Mouse (Mus musculus) heart, embryonic 14.5 days (tissue): ENCODE results near the gene Inpp5d. TPM values are rescaled to one million over a fixed set of nuclear protein-coding genes. Genes with fewer than 3 reads are reported as not detected.

Experiments
- ATAC-seq: fragments of 200-750 bp; cut with Nextera tagmentation; 2 replicates; pipeline ENCODE4 v1.8.0; 2017; ENCODE audit warnings: low read depth, moderate TSS enrichment; ENCODE audit not compliant: insufficient number of reproducible peaks, insufficient read depth, low FRiP score
- H3K27ac ChIP-seq, 2 experiments: fragments of 200-500 bp in 1 of 2; fragments of 300-500 bp in 1 of 2; sonication (generic) in 1 of 2; replicated peaks in 1 of 2; 2 replicates each; pipeline ENCODE4 v1.5.1; 2012 to 2014; ENCODE audit warnings: low read depth in 2 of 2, low read length in 2 of 2, control low read depth in 1 of 2, mild to moderate bottlenecking in 1 of 2, mixed read lengths in 1 of 2; ENCODE audit not compliant: control insufficient read depth in 1 of 2, insufficient read depth in 1 of 2
- H3K27me3 ChIP-seq: fragments of 300-500 bp; sonication (generic); 2 replicates; pipeline ENCODE4 v1.6.1; 2014; ENCODE audit warnings: mild to moderate bottlenecking, low read length, control low read depth; ENCODE audit not compliant: control insufficient read depth, insufficient read depth
- H3K36me3 ChIP-seq: fragments of 300-500 bp; sonication (generic); 2 replicates; pipeline ENCODE4 v1.6.1; 2014; ENCODE audit warnings: mild to moderate bottlenecking, control low read depth, low read length, mixed read lengths; ENCODE audit not compliant: control insufficient read depth, insufficient read depth
- H3K4me1 ChIP-seq, 2 experiments: fragments of 200-500 bp in 1 of 2; fragments of 300-500 bp in 1 of 2; sonication (generic) in 1 of 2; 2 replicates each; pipeline ENCODE4 v1.6.1; 2012 to 2014; ENCODE audit warnings: low read length in 2 of 2, control low read depth in 1 of 2, mixed read lengths in 1 of 2; ENCODE audit not compliant: control insufficient read depth in 2 of 2, insufficient read depth in 2 of 2
- H3K4me2 ChIP-seq: fragments of 300-500 bp; sonication (generic); 2 replicates; pipeline ENCODE4 v1.6.1; 2014; ENCODE audit warnings: mild to moderate bottlenecking, low read length
- H3K4me3 ChIP-seq, 2 experiments: fragments of 200-500 bp in 1 of 2; fragments of 300-500 bp in 1 of 2; sonication (generic) in 1 of 2; 2 replicates each; pipeline ENCODE4 v1.5.1; 2012 to 2014; ENCODE audit warnings: low read length in 2 of 2, mild to moderate bottlenecking in 2 of 2, control low read depth in 1 of 2, low read depth in 1 of 2, moderate library complexity in 1 of 2; ENCODE audit not compliant: control insufficient read depth in 1 of 2, insufficient read depth in 1 of 2
- H3K9ac ChIP-seq: fragments of 300-500 bp; sonication (generic); 2 replicates; pipeline ENCODE4 v1.6.1; 2014; ENCODE audit warnings: mild to moderate bottlenecking, low read length
- H3K9me3 ChIP-seq: fragments of 300-500 bp; sonication (generic); 2 replicates; pipeline ENCODE4 v1.6.1; 2016; ENCODE audit warnings: low read length, control low read depth; ENCODE audit not compliant: control insufficient read depth
- WGBS: fragments of 180-500 bp; shearing (Covaris S2); extraction: QIAGEN DNeasy Blood & Tissue Kit; methylation state at CpG from one replicate; pipeline ENCODE4 v1.1.7; 2014; 5-methylcytosine and 5-hydroxymethylcytosine counted together
- polyA plus RNA-seq: library from polyadenylated mRNA; unstranded; fragments of >200 nt; fragmentation: Nextera tagmentation; extraction: Ambion mirVana; gene quantifications from 2 replicates; pipeline ENCODE4 v1.2.1, GENCODE M21; 2014

The Inpp5d gene
- polyA plus RNA-seq, 1 experiment from 2014 or later = 7.9 TPM

DNA sequence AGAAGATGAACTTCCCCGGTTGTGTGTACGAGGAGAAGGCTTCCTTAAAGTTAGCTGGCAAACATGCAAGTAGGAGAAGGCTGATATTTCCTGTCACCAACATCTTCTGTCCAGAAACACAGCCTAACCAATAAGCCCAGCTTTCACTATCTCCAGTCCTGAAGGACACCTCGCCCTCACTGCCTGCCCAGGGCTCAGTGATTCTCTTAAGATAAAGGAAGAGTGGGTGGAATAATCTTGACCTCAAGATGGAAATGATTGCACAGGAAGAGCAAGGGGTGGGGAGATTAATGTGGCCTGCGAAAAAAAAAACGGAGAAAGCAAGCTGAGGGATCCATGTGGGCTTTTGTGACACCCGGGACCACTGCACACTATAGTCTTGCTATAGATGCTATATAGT is 25.6 kb downstream of the Inpp5d start:
- H3K36me3 ChIP-seq = 0 out of 2 replicates have a peak, but pooled peaks cover 3% of the 10 kb centered on the region
- no peaks in the 10 kb centered on the region for H3K27me3 ChIP-seq
- 56% methylated on average over 6 of the region's 6 CpGs for WGBS

GRCm38 (mm10) chr1:87647820-87648219 is 27.7 kb downstream of the Inpp5d start:
- no peak overlapping the region for H3K27ac ChIP-seq
- 0 out of 2 replicates have a peak, but pooled peaks cover 3% of the 10 kb centered on the region for H3K36me3 ChIP-seq
- no peak overlapping the region for H3K9ac ChIP-seq
- 67% methylated on average over 1 of the region's 1 CpGs for WGBS
- H3K4me3 ChIP-seq = no peak overlapping the region
- H3K9me3 ChIP-seq = no peaks in the 10 kb centered on the region
- no peak for ATAC-seq
- peaks cover 3 to 5% of the 10 kb centered on the region in 2 experiments; a peak in 1 of 4 replicates for H3K4me1 ChIP-seq
- no peaks in the 10 kb centered on the region for H3K27me3 ChIP-seq
- H3K4me2 ChIP-seq = no peak overlapping the region

More for the DNA sequence above, 25.6 kb downstream of the Inpp5d start:
- no peak for ATAC-seq
- H3K4me3 ChIP-seq = no peak overlapping the region
- H3K9me3 ChIP-seq = no peaks in the 10 kb centered on the region
- no peak overlapping the region for H3K27ac ChIP-seq
- no peak overlapping the region for H3K9ac ChIP-seq
- no peaks in the 10 kb centered on the region for H3K4me1 ChIP-seq
- H3K4me2 ChIP-seq = no peak overlapping the region

GRCm38 (mm10) chr1:87648657-87649056 is 28.5 kb downstream of the Inpp5d start:
- no peak for ATAC-seq
- H3K36me3 ChIP-seq = no peaks in the 10 kb centered on the region
- WGBS = 54% methylated on average over 7 of the region's 7 CpGs

DNA sequence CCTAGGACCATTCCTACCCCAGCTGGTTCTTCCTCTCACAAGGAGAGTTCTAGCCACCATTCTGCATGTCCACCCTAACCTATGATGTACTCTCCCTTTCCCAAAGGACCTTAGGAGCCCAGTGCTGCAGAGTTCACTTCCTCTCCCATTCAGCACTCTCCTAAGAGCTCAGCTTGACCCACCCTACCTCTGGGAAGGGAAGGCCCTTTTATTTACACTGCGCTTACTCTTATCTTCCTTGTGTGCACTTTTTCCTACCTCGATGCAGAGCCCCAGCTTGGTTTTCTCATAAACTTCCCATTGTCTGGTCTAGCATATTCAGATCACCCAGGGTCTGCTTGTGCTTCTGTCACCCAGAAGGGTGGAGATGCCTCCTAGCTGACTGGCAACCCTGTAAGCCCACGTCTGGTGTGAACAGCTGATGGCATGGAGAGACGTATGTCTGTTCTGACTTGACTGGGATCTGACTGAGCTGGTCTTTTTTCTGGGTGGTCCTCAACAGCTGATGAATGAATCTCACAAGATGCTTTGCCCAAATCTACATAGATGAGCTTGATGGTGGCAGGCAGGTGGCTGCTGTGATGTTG is 29.2 kb downstream of the Inpp5d start:
- Histone ChIP-seq H3K27me3 (no peaks in the 10 kb centered on the region), H3K9me3 (no peaks in the 10 kb centered on the region), H3K27ac (no peak overlapping the region), H3K4me2 (no peak overlapping the region), H3K4me1 (peaks cover 3 to 5% of the 10 kb centered on the region in 2 experiments; a peak in 1 of 4 replicates), H3K36me3 (no peaks in the 10 kb centered on the region), H3K4me3 (no peak overlapping the region), H3K9ac (no peak overlapping the region)
- ATAC-seq = no peak
- 52% methylated on average over 4 of the region's 4 CpGs for WGBS

More at GRCm38 (mm10) chr1:87648657-87649056, 28.5 kb downstream of the Inpp5d start:
- H3K9ac ChIP-seq = no peak overlapping the region
- H3K27me3 ChIP-seq = no peaks in the 10 kb centered on the region
- H3K4me3 ChIP-seq = no peak overlapping the region
- H3K27ac ChIP-seq = no peak overlapping the region
- no peak overlapping the region for H3K4me2 ChIP-seq
- H3K9me3 ChIP-seq = no peaks in the 10 kb centered on the region
- peaks cover 3 to 5% of the 10 kb centered on the region in 2 experiments; a peak in 1 of 4 replicates for H3K4me1 ChIP-seq

DNA sequence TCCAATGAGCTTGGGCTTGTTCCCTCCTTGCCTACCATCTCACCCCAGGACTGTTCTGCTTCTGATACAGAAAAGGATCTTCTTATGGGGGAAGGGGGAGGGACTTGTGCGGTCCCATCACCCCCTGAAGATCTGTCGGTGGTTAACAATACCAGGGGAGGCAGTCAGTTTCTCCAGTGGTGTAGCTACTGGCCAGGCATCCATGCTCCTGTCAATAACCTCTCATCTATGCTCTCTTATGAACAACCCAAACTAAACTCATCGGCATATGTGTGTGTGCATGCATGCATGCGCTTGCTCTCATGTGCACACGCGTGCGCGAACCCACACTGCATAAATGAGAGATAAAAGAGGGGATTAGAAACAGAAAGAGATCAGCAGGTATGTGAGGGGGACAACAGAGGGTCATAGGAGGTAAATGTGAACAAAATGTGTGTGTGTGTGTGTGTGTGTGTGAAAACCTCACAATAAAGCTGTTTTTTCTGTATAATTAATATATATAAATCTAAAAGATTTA is 29.9 kb downstream of the Inpp5d start:
- H3K9ac ChIP-seq = no peak overlapping the region
- no peaks in the 10 kb centered on the region for H3K9me3 ChIP-seq
- H3K4me3 ChIP-seq = no peak overlapping the region
- 84% methylated on average over 8 of the region's 8 CpGs for WGBS
- H3K27me3 ChIP-seq = no peaks in the 10 kb centered on the region
- no peak for ATAC-seq
- H3K36me3 ChIP-seq = no peaks in the 10 kb centered on the region
- H3K4me2 ChIP-seq = no peak overlapping the region
- H3K27ac ChIP-seq = no peak overlapping the region
- peaks cover 3 to 5% of the 10 kb centered on the region in 2 experiments; a peak in 1 of 4 replicates for H3K4me1 ChIP-seq

DNA sequence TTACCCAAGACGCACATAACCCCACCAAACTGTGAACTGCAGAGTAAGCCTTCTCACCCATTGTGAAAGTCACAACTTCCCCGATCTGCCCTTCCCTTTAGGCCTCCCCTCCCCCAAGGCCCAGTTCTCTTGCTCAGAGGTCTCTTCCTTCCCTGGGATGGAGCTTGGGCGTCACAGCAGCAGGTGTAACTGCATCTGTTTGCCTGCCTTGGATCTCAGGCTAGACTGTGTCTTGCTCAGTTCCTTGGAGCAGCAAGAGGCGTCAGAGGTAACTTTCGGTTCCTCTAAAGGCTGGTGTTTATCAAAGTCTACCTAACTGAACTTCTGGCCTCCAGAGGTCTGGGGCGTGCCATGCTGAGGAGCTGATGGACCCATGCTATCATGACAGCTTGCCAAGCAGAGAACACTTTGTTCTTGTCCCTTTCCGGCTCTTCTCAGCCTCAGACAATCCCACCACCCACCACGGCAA is 30.5 kb downstream of the Inpp5d start:
- no peaks in the 10 kb centered on the region for H3K36me3 ChIP-seq
- no peak overlapping the region for H3K27ac ChIP-seq
- 63% methylated on average over 8 of the region's 8 CpGs for WGBS
- H3K4me2 ChIP-seq = no peak overlapping the region
- no peaks in the 10 kb centered on the region for H3K27me3 ChIP-seq
- no peak overlapping the region for H3K9ac ChIP-seq
- H3K4me1 ChIP-seq = peaks cover 3 to 5% of the 10 kb centered on the region in 2 experiments; a peak in 1 of 4 replicates
- ATAC-seq = no peak
- no peak overlapping the region for H3K4me3 ChIP-seq
- H3K9me3 ChIP-seq = no peaks in the 10 kb centered on the region

- H3K27me3 ChIP-seq = no peaks in the 10 kb centered on the region
- 84% methylated on average over 1 of the region's 1 CpGs for WGBS
- no peak overlapping the region for H3K27ac ChIP-seq
- no peaks in the 10 kb centered on the region for H3K9me3 ChIP-seq
- H3K4me1 ChIP-seq = peaks cover 3 to 5% of the 10 kb centered on the region in 2 experiments; a peak in 1 of 4 replicates
- no peaks in the 10 kb centered on the region for H3K36me3 ChIP-seq
- H3K4me2 ChIP-seq = no peak overlapping the region
- no peak for ATAC-seq
- no peak overlapping the region for H3K9ac ChIP-seq
- no peak overlapping the region for H3K4me3 ChIP-seq
These were observed 31.3 kb downstream of the Inpp5d start for GRCm38 (mm10) chr1:87651436-87651835.
